Mouse (Mus musculus): ENCODE results near the gene Unc50.
A peak's percentile ranks its signal among the peaks of the same experiment; 100 is the strongest.

The Unc50 gene

DNA sequence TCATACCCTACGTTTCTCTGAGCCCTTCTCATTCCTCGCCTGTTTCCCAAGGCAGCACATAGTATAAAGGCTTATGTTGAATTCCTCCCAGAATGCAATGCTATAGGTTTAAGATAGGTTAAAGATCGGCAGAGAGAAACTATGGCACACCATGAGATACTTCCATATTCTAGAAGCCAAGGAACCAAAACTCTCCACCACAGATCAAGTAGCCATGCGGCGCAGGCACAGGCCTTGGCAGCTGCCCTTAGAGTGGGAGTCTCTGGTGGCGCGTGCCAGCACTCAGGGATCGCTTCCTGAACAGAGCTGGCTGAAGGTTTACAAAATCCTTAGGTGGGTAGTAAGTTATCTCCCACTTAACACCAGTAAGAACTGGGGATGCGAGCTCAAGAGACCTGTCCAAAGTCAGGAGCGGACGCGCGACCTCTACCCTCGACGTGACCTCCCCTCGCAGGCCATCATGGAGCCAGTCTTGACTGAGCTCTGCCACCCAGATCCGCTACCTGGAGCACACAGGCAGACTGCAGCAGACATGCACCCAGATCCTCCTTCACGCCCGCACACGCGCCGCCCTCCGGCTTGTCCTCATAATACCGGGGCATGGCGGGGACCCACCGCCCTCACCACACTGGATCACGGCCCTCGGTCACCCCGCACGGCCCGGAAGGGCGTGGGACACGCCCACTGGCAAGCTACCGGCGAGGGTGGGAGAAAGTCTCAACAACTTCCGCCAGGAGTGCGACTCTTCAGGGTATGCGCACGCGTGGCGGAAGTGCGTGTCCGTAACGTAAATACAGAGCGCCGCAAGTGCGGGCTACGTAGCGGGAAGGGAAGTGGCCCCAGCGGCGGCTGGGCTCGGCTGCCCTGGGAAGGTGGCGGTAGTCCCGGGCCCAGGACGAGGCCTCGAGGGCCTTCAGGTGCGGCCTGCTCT is at the start of gene Unc50, which contains the start of gene Coa5:
Unc50 (plus strand) TSS at position 774 of the 931 bp plus-strand sequence.
Coa5 (minus strand) TSS at position 738 of the 931 bp plus-strand sequence.
- peak; percentile 94 for DNase-seq

DNA sequence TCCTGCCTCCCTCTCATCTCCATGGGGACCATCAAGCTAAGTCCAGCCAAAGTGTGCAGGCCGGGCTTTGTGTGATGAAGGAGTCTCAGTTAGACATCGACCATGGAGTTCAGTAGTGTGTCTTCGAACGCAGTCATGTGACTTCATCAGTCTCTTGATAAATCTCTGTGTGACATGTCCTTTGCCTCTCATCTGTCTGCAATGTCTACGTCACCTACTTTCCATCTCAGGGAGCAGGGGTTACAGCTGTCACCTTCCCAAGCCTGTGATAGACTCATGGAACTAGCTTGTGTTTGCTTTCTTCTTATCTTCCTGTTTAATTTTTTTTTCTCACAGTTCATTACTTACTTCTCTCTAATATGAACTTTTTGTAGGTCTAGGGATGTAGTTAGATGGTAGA is 49.0 kb upstream of the Unc50 start:
- DNase-seq, result no peak

DNA sequence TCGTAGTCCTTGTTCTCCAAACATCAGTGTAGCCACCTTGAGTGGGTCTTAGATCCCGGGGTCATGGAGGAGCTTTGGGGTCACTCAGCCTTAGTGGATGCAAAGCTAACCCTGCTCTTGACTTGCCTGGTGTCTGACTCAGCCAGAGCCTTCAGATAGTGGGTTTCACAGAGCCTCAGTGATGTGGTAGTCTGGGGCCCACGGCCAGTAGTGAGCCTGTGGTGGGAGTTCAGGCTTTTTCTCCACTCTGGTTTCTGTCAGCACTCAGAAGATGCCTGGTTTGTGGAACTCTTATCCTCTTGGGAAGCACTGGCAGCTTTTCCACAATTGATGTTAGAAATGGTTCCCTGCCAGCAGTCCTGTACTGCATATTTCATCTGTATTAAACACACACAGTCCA is 45.6 kb upstream of the Unc50 start:
- no peak for DNase-seq

DNA sequence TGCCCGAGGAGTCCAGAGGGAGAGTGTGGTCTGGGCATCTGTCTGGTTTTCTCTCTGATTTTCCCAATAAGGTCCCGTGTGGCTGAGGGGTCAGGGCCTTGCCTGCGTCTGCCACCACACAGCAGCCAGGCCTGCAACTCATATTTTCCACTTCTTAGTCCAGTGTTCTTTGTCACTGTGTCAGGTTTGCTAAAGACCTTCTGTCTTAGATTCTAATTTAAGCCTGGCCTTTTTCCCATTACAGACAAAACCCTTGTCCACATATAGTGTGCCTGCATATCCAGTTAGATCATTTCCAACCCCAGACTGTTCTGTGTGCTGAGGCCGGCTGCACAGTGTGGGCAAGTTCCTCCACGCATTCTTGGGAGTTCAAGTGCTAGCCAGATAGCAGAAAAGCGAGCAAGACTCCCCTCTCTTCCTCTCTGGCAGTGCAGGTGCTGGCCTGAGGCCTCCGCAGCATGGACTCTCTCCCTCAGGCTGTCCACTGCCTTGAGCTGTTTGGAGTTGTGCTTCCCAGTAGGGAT is 43.4 kb upstream of the Unc50 start:
- DNase-seq, result no peak

DNA sequence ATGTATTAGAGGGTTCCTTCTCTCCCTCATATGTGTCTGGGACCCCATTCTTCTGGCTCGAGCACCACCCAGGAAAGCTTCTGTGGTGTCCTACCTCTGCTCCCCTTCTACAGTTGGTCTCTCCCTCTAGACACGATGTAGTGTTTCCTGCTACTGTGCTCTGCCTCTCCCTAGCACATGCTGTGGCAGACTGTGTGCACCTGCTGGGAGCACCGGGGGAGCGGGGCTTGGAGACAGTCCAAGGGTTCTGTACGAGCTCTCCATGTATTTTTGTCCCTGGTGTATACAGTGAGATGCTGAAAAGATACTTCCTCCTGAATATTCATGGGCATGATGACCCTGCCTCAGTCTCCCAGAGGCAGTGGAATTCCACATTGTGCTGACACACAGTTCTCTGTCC is 36.8 kb upstream of the Unc50 start:
- DNase-seq, result no peak

DNA sequence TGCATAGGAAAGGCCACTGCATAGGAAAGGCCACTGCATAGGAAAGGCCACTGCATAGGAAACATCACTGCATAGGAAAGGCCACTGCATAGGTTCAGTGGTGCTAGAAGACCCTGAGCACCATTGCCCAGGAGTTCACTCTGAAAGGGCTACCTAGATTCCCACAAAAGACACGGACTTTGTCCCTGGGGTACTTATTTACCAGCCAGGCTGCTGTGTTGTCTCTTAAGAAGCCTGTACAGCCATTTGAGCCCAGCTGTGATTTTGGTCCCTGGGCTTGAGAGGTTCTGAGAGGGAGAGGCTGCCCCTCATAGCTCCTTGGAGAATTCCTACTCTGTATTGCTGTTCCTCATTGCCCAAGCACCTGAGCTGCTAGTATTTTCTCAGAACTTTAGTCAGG is 33.5 kb upstream of the Unc50 start:
- no peak for DNase-seq

DNA sequence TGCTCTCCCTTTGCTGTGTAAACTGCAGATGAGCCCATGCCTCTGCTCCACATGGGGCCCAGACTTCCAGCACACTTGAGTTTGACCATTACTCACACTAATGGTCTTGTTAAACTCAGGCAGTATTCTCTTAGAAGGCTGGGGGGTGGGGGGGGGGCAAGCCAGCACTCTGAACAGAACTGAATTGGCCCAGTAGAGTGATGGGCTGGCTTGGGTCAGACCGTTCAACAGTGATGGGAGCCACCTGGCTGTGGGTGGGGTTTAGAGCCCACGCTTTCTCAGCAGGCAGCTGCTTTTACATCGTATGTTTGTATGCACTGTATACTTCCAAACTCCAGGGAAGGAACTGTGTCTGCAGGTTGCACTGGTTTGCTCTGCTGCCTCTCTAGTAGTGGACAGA is 31.0 kb upstream of the Unc50 start:
- no peak for DNase-seq

DNA sequence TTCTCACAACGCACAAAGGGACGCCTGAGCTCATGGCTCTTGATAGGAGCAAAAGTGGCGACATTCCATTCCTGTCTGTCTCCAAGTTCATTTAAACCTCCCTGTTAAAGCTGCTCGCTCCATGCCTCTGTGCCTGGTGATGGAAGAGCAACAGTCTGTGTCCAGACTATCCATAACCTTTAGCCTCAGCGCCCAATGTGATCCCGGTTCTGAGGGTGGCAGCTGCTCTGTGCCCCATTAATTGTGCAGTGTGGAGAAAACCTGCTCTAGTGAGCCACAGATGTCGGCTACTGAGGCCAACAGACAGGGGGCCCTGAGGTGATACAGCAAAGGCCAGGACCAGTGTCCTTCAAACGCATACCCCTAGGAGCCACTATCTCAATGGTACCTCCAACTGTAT is 30.2 kb upstream of the Unc50 start:
- DNase-seq, result no peak

DNA sequence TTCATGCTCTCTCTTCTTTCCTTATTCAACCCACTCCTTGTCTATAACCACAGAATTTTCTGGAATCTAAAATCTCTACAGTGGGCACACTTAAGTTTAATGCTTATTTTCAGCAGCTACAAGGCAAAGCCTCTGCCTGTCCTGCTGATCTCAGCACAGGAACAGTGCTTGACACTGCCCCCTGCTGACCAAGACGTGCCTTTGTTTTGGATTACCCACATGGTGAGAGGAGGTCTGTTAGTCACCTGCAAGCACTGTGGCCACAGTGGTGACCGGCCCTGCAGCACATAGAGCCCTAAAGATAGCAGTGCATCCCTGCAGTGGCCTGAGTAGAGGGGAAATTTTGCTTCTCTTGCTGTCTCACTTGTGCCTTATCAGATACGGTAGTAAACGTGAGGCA is 28.3 kb upstream of the Unc50 start:
- DNase-seq, result peak; percentile 74

DNA sequence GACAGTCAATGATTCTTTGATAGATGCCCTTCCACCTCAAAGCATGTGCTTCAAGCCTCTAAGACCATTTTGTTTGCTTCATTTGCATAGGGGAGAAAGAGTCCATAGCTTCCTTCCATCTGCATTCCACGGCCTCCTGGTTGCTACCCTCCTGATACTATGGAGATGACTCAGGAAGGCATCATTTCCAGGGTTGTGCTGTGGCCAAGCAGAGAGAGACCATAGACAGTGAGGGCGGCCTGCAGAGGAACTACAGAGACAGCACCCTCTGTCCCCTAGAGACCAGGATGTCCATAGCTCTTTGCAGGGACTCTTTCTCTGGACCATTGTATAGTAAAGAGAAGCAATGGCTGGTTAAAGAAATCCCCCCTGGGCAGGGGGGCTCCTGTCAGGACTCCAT is 24.8 kb upstream of the Unc50 start:
- DNase-seq, result no peak

DNA sequence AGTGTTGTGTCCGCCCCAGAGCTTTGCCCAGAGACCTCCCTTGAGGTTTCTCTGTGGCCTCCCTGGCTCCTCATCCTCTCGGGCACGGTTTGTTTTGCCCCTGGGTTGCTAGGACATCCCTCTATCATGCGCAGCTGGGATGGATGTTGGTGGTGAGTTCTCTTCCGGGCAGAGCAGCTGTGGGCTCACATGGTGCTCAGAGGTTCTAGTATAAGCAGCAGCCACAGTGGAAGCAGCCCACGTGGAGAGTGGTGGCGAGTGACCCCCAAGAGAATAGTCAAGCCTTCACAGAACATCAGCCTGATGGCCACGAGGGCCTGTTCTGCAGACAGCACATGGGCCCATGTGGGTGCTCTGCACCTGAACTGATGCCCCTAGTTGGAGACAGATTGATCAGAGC is 22.7 kb upstream of the Unc50 start:
- DNase-seq, result no peak

DNA sequence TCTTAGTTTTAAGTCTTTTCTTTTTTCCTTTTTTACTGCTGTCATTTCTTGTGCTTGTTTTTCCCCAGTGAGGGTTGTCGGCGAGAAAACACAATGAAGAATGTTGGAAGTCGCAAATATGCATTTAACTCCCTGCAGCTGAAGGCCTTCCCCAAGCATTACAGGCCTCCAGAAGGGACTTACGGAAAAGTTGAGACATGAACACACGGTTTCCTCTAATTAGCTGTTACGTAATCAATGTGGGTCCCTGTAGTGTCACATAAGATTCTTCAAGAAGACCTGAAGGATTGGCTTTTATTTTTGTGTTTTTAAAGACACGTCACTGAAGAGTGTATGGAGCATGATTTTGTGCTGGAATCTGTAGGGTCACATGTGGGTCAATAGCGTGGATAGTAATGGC is 21.9 kb upstream of the Unc50 start:
- DNase-seq, result no peak

DNA sequence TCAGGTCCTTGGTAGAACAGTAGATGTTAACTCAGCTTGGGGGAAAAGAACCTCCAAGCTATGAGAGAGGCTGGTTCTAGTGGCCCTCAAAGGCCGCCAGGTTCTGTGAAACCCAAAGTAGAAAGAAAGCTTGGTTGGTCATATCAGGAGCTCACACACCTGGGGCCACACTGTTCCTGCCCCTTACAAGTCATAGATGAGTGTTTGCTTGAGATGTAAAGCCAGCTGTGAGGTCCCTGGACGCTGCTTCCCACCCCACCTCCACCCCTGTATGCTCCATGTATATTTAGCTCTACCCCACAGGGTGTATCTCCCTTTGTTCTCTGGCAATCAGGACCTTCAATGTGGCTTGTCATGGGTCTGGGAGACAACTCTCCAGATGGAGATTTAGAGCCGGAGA is 21.3 kb upstream of the Unc50 start:
- DNase-seq, result no peak

DNA sequence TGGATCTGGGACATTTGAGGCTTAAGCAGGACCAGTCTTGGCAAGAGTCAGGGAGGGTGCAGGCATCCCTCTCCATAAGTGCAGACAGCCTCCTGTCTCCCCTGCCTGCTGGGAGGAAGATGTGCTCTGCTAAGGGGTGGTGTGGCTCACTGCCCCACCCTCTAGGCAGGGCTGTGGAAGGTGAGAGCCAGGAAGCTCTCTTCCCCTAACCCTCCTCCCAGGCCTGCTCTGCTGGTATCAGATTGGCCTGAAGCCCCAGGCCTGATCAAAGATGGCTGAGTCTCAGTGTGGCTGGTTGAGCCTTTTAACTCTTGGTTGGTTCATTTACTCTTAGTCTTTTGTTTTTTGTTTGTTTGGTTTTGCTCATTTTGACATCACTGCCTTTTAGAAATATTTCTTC is 20.3 kb upstream of the Unc50 start:
- DNase-seq, result no peak

DNA sequence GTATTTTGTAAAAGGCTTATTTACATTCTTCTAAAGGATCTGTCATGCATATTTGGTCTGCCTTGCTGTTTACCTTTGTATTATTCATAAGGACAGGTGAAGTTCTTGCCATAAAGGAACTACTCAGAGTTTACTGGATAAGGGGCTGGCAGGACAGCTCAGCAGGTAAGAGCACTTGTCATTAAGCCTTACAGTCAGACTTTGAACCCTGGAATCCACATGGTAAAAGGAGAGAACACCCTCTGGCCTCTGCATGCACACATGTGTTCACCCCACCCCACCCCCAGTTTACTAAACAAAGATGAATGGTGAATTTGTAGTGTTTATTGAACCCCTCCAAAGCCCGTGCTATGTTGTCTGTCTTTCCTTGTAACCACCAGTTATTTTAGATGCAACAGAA is 14.5 kb upstream of the Unc50 start:
- no peak for DNase-seq

DNA sequence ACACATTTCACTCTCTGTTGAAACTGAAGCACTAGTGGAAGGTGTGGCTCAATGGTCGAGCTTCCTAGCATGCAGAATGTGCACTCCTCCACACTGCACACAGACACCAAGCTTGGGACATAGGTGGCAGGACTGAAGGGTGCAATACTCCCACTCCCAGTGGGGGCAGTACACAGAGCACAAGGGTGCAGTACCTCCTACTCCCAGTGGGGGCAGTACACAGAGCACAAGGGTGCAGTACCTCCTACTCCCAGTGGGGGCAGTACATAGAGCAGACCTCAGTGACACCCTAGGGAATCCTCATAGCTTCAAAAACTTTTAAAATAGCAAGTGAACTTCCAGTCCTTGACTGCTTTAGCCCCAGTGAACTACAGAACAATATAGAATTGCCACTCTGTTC is 10.5 kb upstream of the Unc50 start:
- peak; percentile 61 for DNase-seq

DNA sequence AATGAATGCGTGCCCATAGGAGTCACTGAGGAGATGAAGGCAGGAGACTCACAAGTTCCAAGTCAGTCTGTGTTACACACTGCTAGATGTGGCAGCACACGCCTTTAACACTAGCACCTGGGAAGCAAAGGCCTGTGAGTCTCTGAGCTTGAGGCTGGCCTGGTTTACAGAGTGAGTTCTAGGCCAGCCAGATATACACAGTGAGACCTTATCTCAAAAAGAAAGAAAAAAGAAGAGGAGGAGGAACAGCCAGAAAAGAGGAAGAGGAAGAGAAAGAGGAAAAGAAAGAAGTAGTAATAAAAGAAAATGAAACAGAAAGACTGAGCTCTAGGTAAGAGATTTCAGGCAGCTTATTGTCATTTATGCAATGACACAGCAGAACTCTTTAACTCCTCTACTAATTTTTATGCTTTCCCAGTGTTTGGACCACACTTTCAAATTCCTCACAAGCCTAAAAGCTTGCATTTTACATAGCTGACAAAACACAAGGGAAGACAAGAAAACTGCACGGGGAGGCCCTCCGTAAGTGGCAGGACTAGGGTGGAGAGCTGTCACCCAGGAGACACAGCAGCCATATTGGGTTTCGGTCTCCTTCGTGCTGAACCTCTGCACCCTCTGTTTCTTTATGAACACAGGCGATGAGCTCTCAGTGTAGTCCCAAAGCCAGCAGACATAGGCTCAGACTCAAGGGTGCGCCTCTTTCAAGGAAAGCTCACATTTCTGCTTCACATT is 2.6 kb upstream of the Unc50 start:
- no peak for DNase-seq

DNA sequence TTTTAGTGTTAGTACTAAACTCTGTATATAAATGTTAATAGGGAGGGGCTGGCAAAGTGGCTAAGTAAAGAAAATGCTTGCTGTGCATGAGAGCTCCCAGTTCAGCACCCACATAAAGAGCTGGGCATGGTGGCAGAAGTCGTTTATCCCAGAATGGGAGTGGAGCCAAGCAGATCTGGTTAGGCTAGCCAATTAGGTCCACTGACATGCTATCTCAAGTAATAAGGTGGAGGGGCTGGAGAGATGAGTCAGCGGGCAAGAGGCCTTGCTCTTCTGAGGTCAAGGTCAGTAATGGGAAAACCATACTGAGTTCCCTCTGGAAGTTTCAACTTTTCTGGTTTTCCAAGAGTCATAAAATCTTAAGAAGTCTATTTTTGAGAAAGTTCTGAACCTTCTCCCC is 1.0 kb upstream of the Unc50 start:
- no peak for DNase-seq

DNA sequence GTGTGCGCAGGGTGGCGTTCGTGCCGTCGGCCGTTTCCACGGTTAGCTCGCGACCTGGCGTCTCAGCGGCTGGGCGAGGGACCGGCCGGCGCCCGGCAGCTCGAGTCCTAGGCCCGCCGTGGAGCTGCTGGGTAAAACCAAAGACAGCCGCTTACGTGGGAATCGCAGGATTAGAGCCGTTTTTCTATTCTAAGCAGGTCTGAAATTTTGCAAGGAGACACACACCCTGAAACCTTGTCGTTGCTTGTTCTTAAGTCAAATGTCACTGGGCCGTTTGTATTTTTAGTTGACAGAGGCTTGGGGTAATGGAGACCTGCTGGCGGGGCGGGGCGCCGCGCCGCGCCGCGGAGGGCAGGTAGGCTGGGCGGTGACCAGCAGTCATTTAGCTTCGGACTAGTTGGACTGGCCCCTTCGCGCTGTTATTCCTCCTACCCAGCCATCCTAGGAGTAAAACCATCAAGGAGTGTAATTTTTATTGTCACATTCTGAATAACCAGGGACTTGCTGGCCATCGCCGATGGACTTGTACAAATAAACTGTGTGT is 430 bp downstream of the Unc50 start:
- no peak for DNase-seq

DNA sequence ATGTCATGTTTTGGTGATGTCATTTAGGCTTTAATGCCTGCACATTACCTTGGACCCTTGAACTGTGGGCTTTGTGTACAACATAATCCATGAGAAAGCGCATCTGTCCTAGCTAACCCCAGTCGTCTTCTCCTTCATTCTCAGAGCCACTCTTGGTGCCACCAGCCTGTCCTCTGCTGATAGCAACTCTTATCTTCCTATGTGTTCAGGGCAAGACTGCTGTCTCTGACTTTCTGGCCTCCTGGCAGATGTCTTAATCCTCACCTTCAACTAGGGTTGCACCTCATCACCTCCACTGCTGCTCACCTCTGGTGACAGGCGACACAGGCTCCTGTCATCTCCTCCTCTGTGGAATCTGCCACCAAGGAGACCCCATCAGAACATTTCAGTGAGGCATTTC is 6.5 kb downstream of the Unc50 start:
- DNase-seq, result no peak

DNA sequence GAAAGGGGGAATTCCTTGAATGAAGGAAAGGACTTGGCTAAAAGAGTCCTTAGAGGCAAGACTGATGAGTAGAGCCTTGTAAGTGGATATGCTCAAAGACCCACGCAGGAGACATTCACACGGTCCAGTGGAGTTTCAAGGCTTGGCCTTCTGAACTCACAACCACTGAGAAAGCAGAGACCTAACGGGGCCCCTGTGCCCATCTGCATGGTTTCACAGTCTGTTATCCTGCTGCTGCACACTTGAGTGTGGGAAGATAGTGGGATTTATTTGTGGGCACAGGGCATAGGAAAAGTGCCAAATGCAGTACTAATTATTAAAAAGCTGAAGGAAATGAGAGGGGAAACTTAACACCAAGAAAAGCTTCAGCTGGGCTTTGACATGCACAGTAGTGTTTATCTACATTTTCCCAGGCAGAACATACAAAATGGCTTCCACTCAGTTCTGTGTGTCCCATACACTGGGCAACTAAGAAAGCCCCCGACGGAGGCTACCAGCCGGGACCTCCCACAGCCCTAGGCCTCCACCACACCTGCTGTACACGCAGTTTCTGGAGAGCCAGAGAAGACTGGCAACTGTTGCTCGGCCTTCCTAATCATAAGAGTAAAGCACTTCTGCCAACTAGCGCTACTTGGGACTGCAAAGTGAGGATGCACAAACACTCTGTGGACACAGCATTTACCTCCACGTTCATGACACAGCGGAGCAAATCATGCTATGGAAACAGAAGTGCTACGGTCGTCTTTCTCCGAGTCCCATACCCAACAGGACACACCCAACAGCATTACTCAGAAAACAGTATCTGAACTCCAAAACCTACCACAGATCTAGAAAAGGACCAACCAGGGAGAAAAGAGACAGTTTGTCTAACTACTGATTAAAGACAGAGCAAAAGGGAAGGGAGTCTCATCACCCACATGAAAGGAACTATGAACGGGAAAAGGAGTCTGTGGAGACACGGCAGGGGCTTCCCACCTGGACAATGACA is 13.2 kb downstream of the Unc50 start:
- DNase-seq, result no peak

DNA sequence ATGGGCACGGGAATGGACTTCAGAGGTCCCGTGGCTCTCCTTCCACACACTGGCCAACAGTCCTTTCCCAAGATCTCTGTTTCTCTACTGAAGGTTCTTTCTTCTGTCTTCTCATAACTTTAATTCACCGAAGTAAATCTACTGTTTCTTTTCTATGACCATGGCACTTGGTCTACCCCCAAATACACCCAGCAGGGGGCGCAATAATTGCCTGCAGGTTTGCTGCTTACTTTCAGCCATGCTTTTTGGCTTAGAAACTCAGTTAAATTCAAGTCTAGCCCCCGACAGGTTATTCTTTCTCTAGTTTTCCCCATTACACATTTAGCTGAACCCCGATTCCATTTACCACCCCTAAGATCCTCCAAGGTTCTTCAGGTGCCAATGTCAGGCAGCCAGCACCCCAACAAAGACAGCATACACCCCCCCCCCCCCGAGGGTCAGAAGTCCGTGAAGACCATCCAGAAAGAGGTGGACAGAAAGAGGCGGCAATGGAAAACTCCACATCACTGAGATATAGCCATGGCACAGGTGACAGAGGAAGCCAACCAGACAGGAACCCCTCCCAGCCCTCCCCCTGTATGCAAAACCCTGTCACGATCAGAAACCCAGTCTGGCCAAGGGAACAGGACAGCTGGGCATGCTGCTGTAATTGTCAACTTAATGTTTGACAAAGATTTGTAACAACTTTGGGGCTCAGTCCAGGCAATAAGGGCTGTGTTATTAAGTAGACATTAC is 18.6 kb downstream of the Unc50 start:
- DNase-seq, result peak; percentile 78
